Mouse (Mus musculus) lung, postnatal 0 days (tissue): ENCODE data around the gene Adamtsl4. TPM values are rescaled to one million over a fixed set of nuclear protein-coding genes. Genes with fewer than 3 reads are reported as not detected.

ENCODE experiments used
- ATAC-seq: fragments of 200-750 bp; cut with Nextera tagmentation; 2 replicates; pipeline ENCODE4 v1.8.0; 2017; ENCODE audit warnings: moderate library complexity
- DNase-seq: peaks from one replicate; pipeline ENCODE4 v3.0.0-alpha.2; 2016; ENCODE audit warnings: low spot score
- H3K27ac ChIP-seq: fragments of 300-500 bp; sonication (generic); 2 replicates; pipeline ENCODE4 v1.5.1; 2014; ENCODE audit warnings: antibody characterized with exemption, mild to moderate bottlenecking, low read length, mixed read lengths
- H3K27me3 ChIP-seq: fragments of 300-500 bp; sonication (generic); replicated peaks from 2 replicates; pipeline ENCODE4 v1.6.1; 2014; ENCODE audit warnings: low read length, mixed read lengths; ENCODE audit not compliant: insufficient read depth
- H3K36me3 ChIP-seq: fragments of 300-500 bp; sonication (generic); 2 replicates; pipeline ENCODE4 v1.6.1; 2014; ENCODE audit warnings: low read length, mixed read lengths; ENCODE audit not compliant: insufficient read depth
- H3K4me1 ChIP-seq: fragments of 300-500 bp; sonication (generic); 2 replicates; pipeline ENCODE4 v1.6.1; 2014; ENCODE audit warnings: antibody characterized with exemption, low read depth, low read length, mixed read lengths; ENCODE audit not compliant: insufficient read depth
- H3K4me2 ChIP-seq: fragments of 300-500 bp; sonication (generic); replicated peaks from 2 replicates; pipeline ENCODE4 v1.6.1; 2014; ENCODE audit warnings: low read depth, mild to moderate bottlenecking, low read length, moderate library complexity, mixed read lengths
- H3K4me3 ChIP-seq: fragments of 300-500 bp; sonication (generic); 2 replicates; pipeline ENCODE4 v1.5.1; 2014; ENCODE audit warnings: low read depth, low read length
- H3K9ac ChIP-seq: fragments of 300-500 bp; sonication (generic); replicated peaks from 2 replicates; pipeline ENCODE4 v1.6.1; 2014; ENCODE audit warnings: low read depth, mild to moderate bottlenecking
- H3K9me3 ChIP-seq: fragments of 300-500 bp; sonication (generic); 2 replicates; pipeline ENCODE4 v1.6.1; 2016; ENCODE audit warnings: low read length, mixed read lengths
- CTCF ChIP-seq: IDR thresholded peaks from 2 replicates; pipeline ENCODE4 v1.5.1; 2016; ENCODE audit warnings: antibody characterized with exemption, mild to moderate bottlenecking
- EP300 ChIP-seq: IDR thresholded peaks from 2 replicates; pipeline ENCODE4 v1.6.1; 2016; ENCODE audit warnings: antibody characterized with exemption, mild to moderate bottlenecking, control low read depth
- WGBS: fragments of 180-500 bp; shearing (Covaris S2); extraction: QIAGEN DNeasy Blood & Tissue Kit; methylation state at CpG from one replicate; pipeline ENCODE4 v1.1.7; 2014; 5-methylcytosine and 5-hydroxymethylcytosine counted together
- polyA plus RNA-seq: library from polyadenylated mRNA; unstranded; fragments of >200 nt; fragmentation: Nextera tagmentation; extraction: Ambion mirVana; gene quantifications from 2 replicates; pipeline ENCODE4 v1.2.1, GENCODE M21; 2015

Gene Adamtsl4
- polyA plus RNA-seq, 1 experiment from 2014 or later, result 13.2 TPM

- Histone ChIP-seq H3K9me3 (no peaks in the 10 kb centered on the region), H3K4me1 (peaks cover 44% of the 10 kb centered on the region), H3K4me3 (peak overlapping the region; percentile 99), H3K9ac (peak overlapping the region; percentile 100), H3K27ac (peak overlapping the region; percentile 52), H3K4me2 (peak overlapping the region; percentile 71), H3K36me3 (peaks cover 26% of the 10 kb centered on the region; the same call in 1 of the 2 replicates), H3K27me3 (no peaks in the 10 kb centered on the region)
- TF ChIP-seq EP300 (no peak), CTCF (no peak)
- WGBS, result 12% methylated on average over 7 of the region's 7 CpGs
- DNase-seq, result peak; percentile 37
- ATAC-seq, result no peak
Observed at GRCm38 (mm10) chr3:95661945-95662715, 25.6 kb downstream of the Adamtsl4 start.

GRCm38 (mm10) chr3:95660788-95661478 lies 26.8 kb downstream of the Adamtsl4 start:
- no peak for ATAC-seq
- Histone ChIP-seq H3K4me1 (peaks cover 35% of the 10 kb centered on the region), H3K27me3 (no peaks in the 10 kb centered on the region), H3K4me3 (peak overlapping the region; percentile 99), H3K4me2 (peak overlapping the region; percentile 71), H3K9ac (peak overlapping the region; percentile 100), H3K36me3 (peaks cover 26% of the 10 kb centered on the region; the same call in 1 of the 2 replicates), H3K9me3 (no peaks in the 10 kb centered on the region), H3K27ac (peak overlapping the region; percentile 100)
- DNase-seq, result peak; percentile 50
- 8% methylated on average over 2 of the region's 2 CpGs for WGBS
- no peak for TF ChIP-seq CTCF
- no peak for TF ChIP-seq EP300

- peaks cover 30% of the 10 kb centered on the region for H3K4me1 ChIP-seq
Observed at GRCm38 (mm10) chr3:95659948-95660347, 27.8 kb downstream of the Adamtsl4 start.

GRCm38 (mm10) chr3:95658868-95659712 lies 28.6 kb downstream of the Adamtsl4 start:
- no peaks in the 10 kb centered on the region for H3K27me3 ChIP-seq
- DNase-seq (peak; percentile 95), ATAC-seq (peak; percentile 59)
- peaks cover 26% of the 10 kb centered on the region; the same call in 1 of the 2 replicates for H3K36me3 ChIP-seq
- peak overlapping the region; percentile 99 for H3K4me3 ChIP-seq
- H3K27ac ChIP-seq, result peak overlapping the region; percentile 100
- H3K4me1 ChIP-seq, result peaks cover 24% of the 10 kb centered on the region
- H3K9me3 ChIP-seq, result no peaks in the 10 kb centered on the region
- TF ChIP-seq CTCF (no peak), EP300 (peak; percentile 62)
- peak overlapping the region; percentile 100 for H3K9ac ChIP-seq
- peak overlapping the region; percentile 71 for H3K4me2 ChIP-seq
- 0% methylated on average over 46 of the region's 113 CpGs for WGBS

More at GRCm38 (mm10) chr3:95659948-95660347, 27.8 kb downstream of the Adamtsl4 start:
- no peaks in the 10 kb centered on the region for H3K27me3 ChIP-seq
- peak overlapping the region; percentile 71 for H3K4me2 ChIP-seq
- TF ChIP-seq EP300 (no peak), CTCF (no peak)
- H3K9me3 ChIP-seq, result no peaks in the 10 kb centered on the region
- H3K9ac ChIP-seq, result peak overlapping the region; percentile 100
- ATAC-seq (no peak), DNase-seq (no peak)
- H3K36me3 ChIP-seq, result peaks cover 26% of the 10 kb centered on the region; the same call in 1 of the 2 replicates
- peak overlapping the region; percentile 99 for H3K4me3 ChIP-seq
- H3K27ac ChIP-seq, result peak overlapping the region; percentile 100
- under 1% methylated on average over 8 of the region's 8 CpGs for WGBS

- 2% methylated on average over 40 of the region's 43 CpGs for WGBS
- H3K27me3 ChIP-seq, result no peaks in the 10 kb centered on the region
- peaks cover 20% of the 10 kb centered on the region for H3K4me1 ChIP-seq
- TF ChIP-seq CTCF (peak; percentile 27; the same call in 1 of the 2 replicates), EP300 (peak; percentile 81)
- peak within 1 kb of the TSS; percentile 99 for H3K4me3 ChIP-seq
- H3K4me2 ChIP-seq, result peak within 1 kb of the TSS; percentile 71
- peak within 1 kb of the TSS; percentile 100 for H3K9ac ChIP-seq
- peak within 1 kb of the TSS; percentile 100 for H3K27ac ChIP-seq
- peak; percentile 98 for DNase-seq
- ATAC-seq, result peak; percentile 92
- H3K9me3 ChIP-seq, result no peaks in the 10 kb centered on the region
- peaks cover 22% of the 10 kb centered on the region; the same call in 1 of the 2 replicates for H3K36me3 ChIP-seq
Observed at GRCm38 (mm10) chr3:95658236-95658867, 29.4 kb downstream of the Adamtsl4 start, which contains the start of gene Mcl1. Mcl1 (plus strand) TSS chr3:95658788.
